Mouse (Mus musculus) C2C12 (cell line): ENCODE results near the gene Tescl.

Experiments
- CEBPB ChIP-seq: IDR thresholded peaks from one replicate; pipeline ENCODE4 v1.6.1; 2011; ENCODE audit warnings: low read depth, mild to moderate bottlenecking, control low read depth, moderate library complexity
- CTCF ChIP-seq: IDR thresholded peaks from one replicate; pipeline ENCODE4 v1.5.1; 2011; ENCODE audit not compliant: control insufficient read depth, insufficient read depth, insufficient read length
- MYOG ChIP-seq: IDR thresholded peaks from one replicate; pipeline ENCODE4 v1.6.1; 2011; ENCODE audit not compliant: control insufficient read depth, insufficient read length; ENCODE audit errors: extremely low read depth

DNA sequence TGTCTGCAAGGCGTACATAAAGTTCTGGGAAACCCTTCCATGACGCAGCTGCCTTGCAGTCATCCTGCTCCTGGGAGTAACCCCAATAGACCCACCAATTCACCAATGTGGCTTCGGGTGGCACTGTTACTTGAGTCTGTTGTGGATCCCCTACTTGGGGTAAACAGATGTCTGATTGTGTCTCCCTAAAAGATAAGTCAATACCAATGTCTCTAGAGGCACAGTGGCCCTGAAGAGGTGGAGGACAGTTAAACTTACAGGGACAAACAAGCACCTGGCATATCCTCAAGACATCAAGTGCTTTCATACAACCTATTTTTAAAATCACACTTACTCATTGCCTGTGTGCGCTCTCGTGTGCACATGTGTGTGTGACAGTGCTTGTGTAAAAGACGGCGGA is 38.4 kb downstream of the Tescl start:
- TF ChIP-seq CTCF = no peak
- TF ChIP-seq CEBPB = no peak
- TF ChIP-seq MYOG = no peak
